9 mouse cellular contexts compared by ENCODE assay signal in the genomic region with DNA sequence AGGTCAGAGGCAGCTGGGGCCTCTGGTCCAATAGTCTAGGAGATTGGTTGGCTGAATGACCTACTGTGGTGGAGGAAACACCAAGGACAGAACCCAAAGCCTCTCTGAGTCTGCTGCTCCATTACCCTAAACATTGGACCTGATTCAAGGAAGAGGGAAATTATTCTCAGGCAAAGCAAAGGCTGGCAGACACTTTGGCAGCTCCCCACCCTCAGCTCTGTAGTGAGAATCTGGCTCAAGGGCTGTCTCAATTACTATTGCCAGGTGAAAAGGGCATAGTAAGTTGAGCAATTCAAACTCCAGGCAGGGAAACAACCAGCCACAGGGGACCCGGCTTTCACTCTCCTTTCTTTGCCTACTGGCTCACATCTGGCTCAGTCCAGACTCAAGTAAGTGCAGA. TPM values are rescaled to one million over a fixed set of nuclear protein-coding genes. Genes with fewer than 3 reads are reported as not detected.
"Had no signal": no experiment of that assay in that cellular context is flagged by ENCODE, and none has a peak within 500 bp of the region (broad histone marks: within the 10 kb centered on the region; RNA-seq: fewer than 3 reads in every experiment).

No protein-coding gene starts in this region.

- DNase-seq: kidney, adult 2 months; kidney, postnatal 25 days; layer of hippocampus, adult 9-11 months; lung, embryonic 14.5 days; retina, postnatal 1 day; right cerebral cortex, postnatal 25 days; spleen, adult 18-20 months; thymus, postnatal 25 days had no signal

RNA-seq across cellular contexts. Expression of a gene that starts 6.5 kb away (rescaled TPM):
- total RNA-seq: megakaryocyte, adult 5-6 weeks had no signal
